ENCODE assay signal across 21 mouse cellular contexts in genomic region chr8:85453256-85453655, GRCm38 (mm10). TPM values are rescaled to one million over a fixed set of nuclear protein-coding genes. Genes with fewer than 3 reads are reported as not detected.
"Had no signal": no experiment of that assay in that cellular context is flagged by ENCODE, and none has a peak within 500 bp of the region (broad histone marks: within the 10 kb centered on the region; RNA-seq: fewer than 3 reads in every experiment).

No protein-coding gene starts in this region.

- H3K27ac ChIP-seq: kidney, postnatal 0 days; layer of hippocampus, adult 2 months; limb, embryonic 10.5 days; limb, embryonic 13.5 days; liver, embryonic 12.5 days; liver, embryonic 15.5 days; lung, embryonic 15.5 days; macrophage; midbrain, embryonic 12.5 days; midbrain, embryonic 15.5 days; neural tube, embryonic 15.5 days; stomach, embryonic 15.5 days had no signal

- H3K36me3 ChIP-seq: limb, embryonic 10.5 days; limb, embryonic 13.5 days; liver, embryonic 12.5 days; liver, embryonic 15.5 days; lung, embryonic 15.5 days; midbrain, embryonic 12.5 days; midbrain, embryonic 15.5 days; neural tube, embryonic 15.5 days; stomach, embryonic 15.5 days had no signal

- H3K4me3 ChIP-seq: layer of hippocampus, adult 2 months; limb, embryonic 13.5 days; liver, embryonic 12.5 days; liver, embryonic 15.5 days; lung, embryonic 15.5 days; midbrain, embryonic 12.5 days; midbrain, embryonic 15.5 days; myocyte; neural tube, embryonic 15.5 days; stomach, embryonic 15.5 days had no signal

- H3K27me3 ChIP-seq: limb, embryonic 13.5 days; liver, embryonic 15.5 days; lung, embryonic 15.5 days; midbrain, embryonic 12.5 days; midbrain, embryonic 15.5 days; neural tube, embryonic 15.5 days; stomach, embryonic 15.5 days had no signal

- ATAC-seq: liver, embryonic 12.5 days; midbrain, embryonic 15.5 days had no signal

- H3K9me3 ChIP-seq: limb, embryonic 10.5 days; limb, embryonic 13.5 days; liver, embryonic 12.5 days; liver, embryonic 15.5 days; lung, embryonic 15.5 days; midbrain, embryonic 12.5 days; midbrain, embryonic 15.5 days; neural tube, embryonic 15.5 days; stomach, embryonic 15.5 days had no signal

- H3K4me2 ChIP-seq: liver, embryonic 15.5 days had no signal

- H3K9ac ChIP-seq: limb, embryonic 13.5 days; liver, embryonic 12.5 days; liver, embryonic 15.5 days; lung, embryonic 15.5 days; midbrain, embryonic 12.5 days; midbrain, embryonic 15.5 days; neural tube, embryonic 15.5 days; stomach, embryonic 15.5 days had no signal

- DNase-seq: kidney, adult 18-20 months; kidney, adult 9 months; kidney, postnatal 25 days; layer of hippocampus, adult 9-11 months; liver; lung, adult 18-20 months; thymus, postnatal 25 days had no signal

- H3K4me1 ChIP-seq: stomach, embryonic 15.5 days had no signal

RNA-seq across cellular contexts. Expression of gene Gpt2, which starts 39.1 kb away (rescaled TPM):
- total RNA-seq: monocyte, adult 5-6 weeks had no signal
